Mouse (Mus musculus) G1E (cell line): ENCODE measurements around the gene Wfdc18. TPM values are rescaled to one million over a fixed set of nuclear protein-coding genes. Genes with fewer than 3 reads are reported as not detected.

Experiments
- ATAC-seq: 2 replicates; pipeline ENCODE4 v1.8.0; 2016; ENCODE audit warnings: mild to moderate bottlenecking; ENCODE audit not compliant: insufficient number of reproducible peaks, poor library complexity, low FRiP score, severe bottlenecking; ENCODE audit errors: extremely low read depth
- DNase-seq: peaks from one replicate; pipeline ENCODE4 v3.0.0; 2012; ENCODE audit warnings: low spot score
- H3K27me3 ChIP-seq: 2 replicates; pipeline ENCODE4 v1.6.1; 2012; ENCODE audit warnings: mild to moderate bottlenecking, low read length, inconsistent platforms; ENCODE audit not compliant: insufficient read depth
- H3K36me3 ChIP-seq: replicated peaks from 2 replicates; pipeline ENCODE3; 2012; ENCODE audit warnings: mild to moderate bottlenecking, inconsistent platforms
- H3K4me1 ChIP-seq: 2 replicates; pipeline ENCODE4 v1.6.1; 2012; ENCODE audit warnings: low read depth, low read length, inconsistent platforms, mixed read lengths; ENCODE audit not compliant: insufficient read depth
- H3K4me3 ChIP-seq: 2 replicates; pipeline ENCODE4 v1.5.1; 2012; ENCODE audit warnings: low read depth, mild to moderate bottlenecking, inconsistent platforms, low read length, moderate library complexity, mixed read lengths
- H3K9me3 ChIP-seq: replicated peaks from 2 replicates; pipeline ENCODE4 v1.6.1; 2012; ENCODE audit warnings: inconsistent platforms
- CTCF ChIP-seq: IDR thresholded peaks from 2 replicates; pipeline ENCODE4 v1.5.1; 2012; ENCODE audit warnings: low read depth, low read length, inconsistent platforms, mixed read lengths
- GATA1 ChIP-seq: IDR thresholded peaks from 2 replicates; pipeline ENCODE4 v1.6.1; 2012; ENCODE audit warnings: borderline replicate concordance, low read length, inconsistent platforms, mixed read lengths
- GATA2 ChIP-seq: IDR thresholded peaks from 2 replicates; pipeline ENCODE4 v1.6.1; 2012; ENCODE audit warnings: low read depth, low read length, inconsistent platforms, borderline replicate concordance
- POLR2AphosphoS5 ChIP-seq: IDR thresholded peaks from 2 replicates; pipeline ENCODE4 v1.6.1; 2012; ENCODE audit warnings: low read depth, low read length, inconsistent platforms; ENCODE audit not compliant: insufficient replicate concordance
- TAL1 ChIP-seq: conservative IDR thresholded peaks from 2 replicates; pipeline ENCODE4 v1.6.1; 2012; ENCODE audit warnings: low read depth, low read length, inconsistent platforms, mixed read lengths
- polyA plus RNA-seq: library from polyadenylated mRNA; stranded (reverse); fragments of >175 nt; gene quantifications from 2 replicates; pipeline ENCODE4 v1.2.3, GENCODE M21; 2012
- total RNA-seq, 2 experiments: library from RNA; stranded (forward) in 1 of 2; stranded (reverse) in 1 of 2; fragments of 200-1000 nt in 1 of 2; fragments of >200 nt in 1 of 2; fragmentation: Nextera tagmentation in 1 of 2; gene quantifications; 2 replicates each; pipeline ENCODE4 v1.2.3; 2014 to 2017

Gene Wfdc18
- total RNA-seq (2014; fragmentation: Nextera tagmentation) (not detected in 2 replicates), total RNA-seq (2017) (not detected in 2 replicates), polyA plus RNA-seq (not detected in 2 replicates)

DNA sequence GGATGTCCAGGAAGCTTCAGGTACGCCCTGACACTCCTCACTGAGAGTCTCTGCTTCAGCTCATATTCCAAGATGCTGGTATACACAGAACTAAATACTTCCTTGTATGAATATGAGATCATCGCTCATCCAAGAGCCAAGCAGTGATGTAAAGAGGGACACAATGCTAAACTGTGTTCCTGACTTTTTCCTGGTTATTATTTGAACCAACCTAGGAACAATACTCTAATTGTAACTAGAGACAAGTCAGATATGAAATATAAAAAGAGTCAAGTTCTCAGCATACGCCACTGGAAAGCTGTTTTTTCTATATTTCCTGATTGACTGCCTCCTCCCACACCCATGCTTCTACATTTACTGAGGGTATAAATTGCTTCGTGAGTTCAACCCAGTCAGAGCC lies at the start of gene Wfdc18:
Gene Wfdc18 (plus strand): TSS at position 301 of the 400 bp plus-strand sequence.
- Histone ChIP-seq H3K9me3 (no peaks in the 10 kb centered on the region), H3K4me3 (no peak within 1 kb of the TSS), H3K27me3 (no peaks in the 10 kb centered on the region), H3K4me1 (no peaks in the 10 kb centered on the region), H3K36me3 (no peaks in the 10 kb centered on the region)
- TF ChIP-seq TAL1, result no peak
- no peak for TF ChIP-seq GATA2
- no peak for TF ChIP-seq POLR2AphosphoS5
- no peak for TF ChIP-seq CTCF
- TF ChIP-seq GATA1, result no peak
- no peak for ATAC-seq
- no peak for DNase-seq

DNA sequence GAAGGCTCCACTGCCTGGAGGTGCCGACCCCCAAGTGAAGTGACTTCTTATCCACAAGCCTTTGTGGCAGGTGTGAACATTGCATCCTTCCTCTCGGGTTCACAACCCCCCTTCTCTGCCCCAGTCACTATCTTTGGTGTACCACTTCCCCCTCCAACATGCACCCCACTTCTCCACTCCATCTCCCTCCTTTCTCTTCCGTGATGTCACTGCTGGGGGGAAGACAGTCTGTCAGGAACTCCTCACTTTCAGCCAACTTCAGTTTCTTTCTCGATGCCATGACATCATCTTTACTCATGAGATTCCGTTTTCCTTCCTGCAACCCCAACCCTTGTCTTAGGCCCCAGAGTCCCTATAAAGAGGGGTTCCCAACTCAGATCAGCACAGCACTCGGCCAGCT lies 46.6 kb upstream of the Wfdc18 start, which contains the start of gene Ccl4:
Gene Ccl4 (plus strand): TSS at position 381 of the 400 bp plus-strand sequence.
- TF ChIP-seq POLR2AphosphoS5 (no peak), CTCF (no peak), GATA2 (no peak), GATA1 (no peak), TAL1 (no peak)
- Histone ChIP-seq H3K27me3 (peaks cover 11% of the 10 kb centered on the region), H3K36me3 (no peaks in the 10 kb centered on the region), H3K4me1 (no peaks in the 10 kb centered on the region), H3K4me3 (no peak within 1 kb of the TSS), H3K9me3 (no peaks in the 10 kb centered on the region)
- ATAC-seq (no peak), DNase-seq (no peak)

DNA sequence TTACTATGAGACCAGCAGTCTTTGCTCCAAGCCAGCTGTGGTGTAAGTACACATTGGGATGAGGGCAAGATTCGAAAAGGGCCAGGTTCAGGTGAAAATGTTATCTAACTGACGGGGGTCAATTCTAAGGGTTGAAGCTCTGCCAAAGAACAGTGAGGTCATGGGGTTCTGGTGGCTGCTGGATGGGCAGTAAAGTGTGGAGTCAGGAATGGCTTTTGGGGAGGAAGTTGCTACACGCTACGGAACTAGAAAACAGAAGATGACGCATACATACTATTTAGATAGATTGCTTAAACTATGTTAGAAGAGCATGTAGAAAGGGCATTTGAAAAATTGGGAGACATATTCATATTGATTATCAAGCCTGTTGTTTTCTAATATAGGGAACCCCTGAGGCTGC lies 45.3 kb upstream of the Wfdc18 start:
- no peaks in the 10 kb centered on the region for H3K4me1 ChIP-seq
- no peaks in the 10 kb centered on the region for H3K36me3 ChIP-seq
- TF ChIP-seq GATA1 (no peak), CTCF (no peak), TAL1 (no peak), GATA2 (no peak), POLR2AphosphoS5 (no peak)
- no peak for DNase-seq
- H3K27me3 ChIP-seq, result peaks cover 11% of the 10 kb centered on the region
- ATAC-seq, result no peak
- H3K9me3 ChIP-seq, result no peaks in the 10 kb centered on the region
- no peak overlapping the region for H3K4me3 ChIP-seq

DNA sequence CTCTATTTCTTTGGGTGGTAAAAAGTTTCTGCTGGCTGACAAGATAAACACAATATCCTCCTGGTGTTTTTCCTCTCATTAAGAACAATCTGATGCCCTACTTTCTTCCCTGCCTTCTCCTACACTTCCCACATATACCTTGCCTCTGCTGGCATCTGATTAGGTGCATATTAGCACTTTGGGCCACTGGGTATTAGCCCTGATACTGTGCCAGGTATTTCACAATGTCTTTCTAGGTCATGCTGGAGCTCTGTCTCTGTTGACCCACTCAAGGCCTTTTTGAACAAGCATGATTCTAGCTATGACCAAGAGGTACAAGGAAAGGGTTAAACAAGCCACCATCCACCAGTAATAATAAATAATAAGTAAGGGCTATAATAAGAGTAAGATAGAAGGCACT lies 37.1 kb upstream of the Wfdc18 start:
- TF ChIP-seq TAL1 (no peak), POLR2AphosphoS5 (no peak)
- H3K9me3 ChIP-seq, result no peaks in the 10 kb centered on the region
- H3K27me3 ChIP-seq, result no peaks in the 10 kb centered on the region; the same call in 1 of the 2 replicates
- no peaks in the 10 kb centered on the region for H3K4me1 ChIP-seq
- no peak for DNase-seq
- no peak for ATAC-seq
- no peaks in the 10 kb centered on the region for H3K36me3 ChIP-seq
- no peak overlapping the region for H3K4me3 ChIP-seq

DNA sequence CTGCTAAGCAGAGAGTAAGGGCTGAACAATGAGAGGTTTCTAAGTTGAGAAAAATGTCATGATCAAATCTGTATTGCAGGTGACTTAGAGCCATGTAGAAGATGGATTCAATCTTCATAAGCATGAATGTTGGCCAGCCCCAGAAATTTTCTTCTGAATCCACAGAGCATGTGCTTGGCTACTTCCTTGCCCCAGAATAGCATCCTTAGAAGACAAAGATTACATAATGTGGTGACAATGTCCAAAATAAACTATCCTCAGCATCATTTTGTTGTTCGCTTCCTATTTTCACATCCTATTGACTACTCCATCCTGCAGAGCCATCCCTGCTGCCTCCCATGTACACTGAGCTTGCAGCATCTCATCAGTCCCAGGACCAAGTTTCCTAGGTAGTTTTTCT lies 33.1 kb upstream of the Wfdc18 start:
- no peak for ATAC-seq
- no peaks in the 10 kb centered on the region for H3K27me3 ChIP-seq
- no peak for TF ChIP-seq CTCF
- TF ChIP-seq POLR2AphosphoS5, result no peak
- no peak for TF ChIP-seq GATA2
- no peak for TF ChIP-seq GATA1
- TF ChIP-seq TAL1, result no peak
- H3K4me3 ChIP-seq, result no peak overlapping the region
- H3K36me3 ChIP-seq, result no peaks in the 10 kb centered on the region
- H3K4me1 ChIP-seq, result no peaks in the 10 kb centered on the region
- DNase-seq, result no peak
- no peaks in the 10 kb centered on the region for H3K9me3 ChIP-seq

DNA sequence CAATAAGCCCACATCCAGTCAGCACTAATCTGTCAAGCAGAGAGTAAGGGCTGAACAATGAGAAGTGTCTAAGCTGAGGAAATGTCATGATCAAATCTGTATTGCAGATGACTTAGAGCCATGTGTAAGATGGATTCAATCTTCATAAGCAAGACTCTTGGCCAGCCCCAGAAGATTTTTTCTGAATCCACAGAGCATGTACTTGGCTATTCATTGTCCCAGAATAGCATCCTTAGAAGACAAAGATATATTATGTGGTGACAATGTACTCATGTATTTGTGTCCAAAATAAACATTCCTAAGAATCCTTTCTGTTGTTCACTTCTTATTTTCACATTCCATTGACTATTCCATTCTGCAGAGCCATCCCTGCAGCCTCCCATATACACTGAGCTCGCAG lies 18.9 kb upstream of the Wfdc18 start:
- H3K4me1 ChIP-seq, result no peaks in the 10 kb centered on the region
- no peaks in the 10 kb centered on the region for H3K9me3 ChIP-seq
- DNase-seq, result no peak
- ATAC-seq, result no peak
- no peaks in the 10 kb centered on the region; the same call in 1 of the 2 replicates for H3K27me3 ChIP-seq
- no peak overlapping the region for H3K4me3 ChIP-seq
- no peak for TF ChIP-seq CTCF
- no peak for TF ChIP-seq POLR2AphosphoS5
- no peak for TF ChIP-seq GATA2
- TF ChIP-seq GATA1, result no peak
- no peak for TF ChIP-seq TAL1
- H3K36me3 ChIP-seq, result no peaks in the 10 kb centered on the region

DNA sequence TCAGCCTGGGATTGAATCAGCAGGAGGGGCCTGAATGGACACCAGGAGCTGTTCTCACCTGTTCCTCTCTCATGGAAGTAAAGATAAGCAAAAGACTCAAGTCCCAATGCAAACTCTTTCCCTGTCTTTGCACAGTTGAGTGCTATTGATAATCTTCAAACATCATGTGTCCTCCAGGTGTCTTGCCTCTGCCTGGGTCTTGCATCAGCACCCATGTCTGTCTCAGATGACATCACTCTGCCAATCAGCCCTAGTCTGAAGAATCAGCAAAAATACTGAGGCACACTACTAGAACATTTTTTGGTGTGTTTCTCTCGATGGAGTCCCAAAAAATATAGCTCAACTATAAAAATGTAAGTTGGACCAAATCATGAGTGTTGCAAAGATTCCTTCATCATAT lies 16.8 kb upstream of the Wfdc18 start:
- no peak for TF ChIP-seq GATA2
- TF ChIP-seq POLR2AphosphoS5, result no peak
- no peak for TF ChIP-seq GATA1
- no peak for TF ChIP-seq TAL1
- no peak for TF ChIP-seq CTCF
- Histone ChIP-seq H3K36me3 (no peaks in the 10 kb centered on the region), H3K9me3 (no peaks in the 10 kb centered on the region), H3K4me3 (no peak overlapping the region), H3K4me1 (no peaks in the 10 kb centered on the region), H3K27me3 (no peaks in the 10 kb centered on the region; the same call in 1 of the 2 replicates)
- ATAC-seq, result no peak
- no peak for DNase-seq
